Mouse (Mus musculus) forebrain, embryonic 16.5 days (tissue): ENCODE data around the gene Wfdc5. TPM values are rescaled to one million over a fixed set of nuclear protein-coding genes. Genes with fewer than 3 reads are reported as not detected.

Experiments used
- ATAC-seq: fragments of 200-750 bp; cut with Nextera tagmentation; 2 replicates; pipeline ENCODE4 v1.8.0; 2017; ENCODE audit warnings: mild to moderate bottlenecking, moderate library complexity
- H3K27ac ChIP-seq: fragments of 300-500 bp; sonication (generic); 2 replicates; pipeline ENCODE4 v1.5.1; 2014; ENCODE audit warnings: low read length, control low read depth
- H3K27me3 ChIP-seq: fragments of 300-500 bp; sonication (generic); replicated peaks from 2 replicates; pipeline ENCODE4 v1.6.1; 2014; ENCODE audit warnings: low read length; ENCODE audit not compliant: control insufficient read depth, insufficient read depth
- H3K36me3 ChIP-seq: fragments of 300-500 bp; sonication (generic); 2 replicates; pipeline ENCODE4 v1.6.1; 2014; ENCODE audit not compliant: control insufficient read depth, insufficient read depth
- H3K4me1 ChIP-seq: fragments of 300-500 bp; sonication (generic); replicated peaks from 2 replicates; pipeline ENCODE4 v1.6.1; 2014; ENCODE audit warnings: low read length; ENCODE audit not compliant: control insufficient read depth, insufficient read depth
- H3K4me2 ChIP-seq: fragments of 300-500 bp; sonication (generic); 2 replicates; pipeline ENCODE4 v1.6.1; 2014; ENCODE audit warnings: mild to moderate bottlenecking, low read length, control low read depth
- H3K4me3 ChIP-seq: fragments of 300-500 bp; sonication (generic); replicated peaks from 2 replicates; pipeline ENCODE4 v1.5.1; 2014; ENCODE audit warnings: mild to moderate bottlenecking, low read length, control low read depth
- H3K9ac ChIP-seq: fragments of 300-500 bp; sonication (generic); replicated peaks from 2 replicates; pipeline ENCODE4 v1.6.1; 2014; ENCODE audit warnings: low read depth, low read length, control low read depth
- H3K9me3 ChIP-seq: fragments of 300-500 bp; sonication (generic); 2 replicates; pipeline ENCODE4 v1.6.1; 2016; ENCODE audit warnings: low read length; ENCODE audit not compliant: control insufficient read depth
- WGBS: fragments of 180-500 bp; shearing (Covaris S2); extraction: QIAGEN DNeasy Blood & Tissue Kit; methylation state at CpG from one replicate; pipeline ENCODE4 v1.1.7; 2014; 5-methylcytosine and 5-hydroxymethylcytosine counted together
- polyA plus RNA-seq: library from polyadenylated mRNA; unstranded; fragments of >200 nt; fragmentation: Nextera tagmentation; extraction: Ambion mirVana; gene quantifications from 2 replicates; pipeline ENCODE4 v1.2.1, GENCODE M21; 2015

Gene Wfdc5
- polyA plus RNA-seq, 1 experiment from 2014 or later = not detected

DNA sequence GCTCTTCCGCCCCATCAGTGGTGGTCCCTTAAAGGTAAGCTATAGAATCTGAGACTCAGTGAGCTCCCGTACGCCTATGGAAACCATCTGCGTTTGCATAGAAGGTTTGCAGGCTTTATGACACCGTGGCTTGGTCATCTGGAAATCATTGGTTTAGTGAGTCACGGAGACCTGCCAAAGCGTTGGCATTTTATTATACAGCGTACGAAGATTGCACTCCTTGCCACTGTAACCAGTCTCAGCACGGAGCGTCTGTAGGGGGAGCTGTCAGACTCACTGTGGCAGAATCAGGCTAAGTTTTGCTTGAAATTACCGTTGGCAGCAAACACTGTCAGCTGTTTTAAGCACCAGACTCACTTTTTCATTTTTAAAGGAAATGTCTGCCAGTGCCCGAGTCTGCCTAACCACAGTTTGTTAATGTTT is 56.0 kb downstream of the Wfdc5 start:
- Histone ChIP-seq H3K9ac (no peak overlapping the region), H3K9me3 (no peaks in the 10 kb centered on the region), H3K4me1 (no peaks in the 10 kb centered on the region), H3K4me2 (no peak overlapping the region), H3K27ac (no peak overlapping the region), H3K36me3 (peaks cover 2% of the 10 kb centered on the region; the same call in 1 of the 2 replicates), H3K27me3 (no peaks in the 10 kb centered on the region), H3K4me3 (no peak overlapping the region)
- WGBS = 80% methylated on average over 13 of the region's 13 CpGs
- no peak for ATAC-seq

Other genes starting within 250 kb of the Wfdc5 start
- gene Ywhab, start 187.8 kb downstream of the Wfdc5 start, polyA plus RNA-seq = 453 and 463 TPM in 2 replicates
- 2.3 and 3.7 TPM in 2 replicates for gene Pabpc1l, start 157.3 kb downstream of the Wfdc5 start, polyA plus RNA-seq
- gene Stk4, start 112.4 kb downstream of the Wfdc5 start, polyA plus RNA-seq = 31.3 and 34.7 TPM in 2 replicates
- 58.4 and 61.0 TPM in 2 replicates for gene Tomm34, start 111.6 kb downstream of the Wfdc5 start, polyA plus RNA-seq
- gene Kcns1, start 11.6 kb downstream of the Wfdc5 start, polyA plus RNA-seq = 1.1 and 1.3 TPM in 2 replicates
- gene Wfdc12, start 7.9 kb upstream of the Wfdc5 start, polyA plus RNA-seq = not detected in 2 replicates
- not detected in 2 replicates for gene Wfdc15a, start 17.4 kb upstream of the Wfdc5 start, polyA plus RNA-seq
- not detected in 2 replicates for gene Wfdc15b, start 38.9 kb upstream of the Wfdc5 start, polyA plus RNA-seq
- not detected in 2 replicates for gene Svs2, start 55.7 kb upstream of the Wfdc5 start, polyA plus RNA-seq
- not detected in 2 replicates for gene Svs3b, start 73.9 kb upstream of the Wfdc5 start, polyA plus RNA-seq
- not detected in 2 replicates for gene Svs4, start 95.7 kb upstream of the Wfdc5 start, polyA plus RNA-seq
- gene Svs3a, start 106.5 kb upstream of the Wfdc5 start, polyA plus RNA-seq = not detected in 2 replicates
- not detected in 2 replicates for gene Svs6, start 134.0 kb upstream of the Wfdc5 start, polyA plus RNA-seq
- not detected in 2 replicates for gene Svs5, start 150.0 kb upstream of the Wfdc5 start, polyA plus RNA-seq
- gene Slpi, start 206.4 kb upstream of the Wfdc5 start, polyA plus RNA-seq = not detected in 2 replicates
- 0.10 and 0.11 TPM in 2 replicates for gene Rbpjl, start 220.4 kb upstream of the Wfdc5 start, polyA plus RNA-seq
- 2.0 and 3.1 TPM in 2 replicates for gene Matn4, start 222.4 kb upstream of the Wfdc5 start, polyA plus RNA-seq